Mouse (Mus musculus): Measurements from ENCODE around the gene Necab2. TPM values are rescaled to one million over a fixed set of nuclear protein-coding genes. Genes with fewer than 3 reads are reported as not detected.

Gene Necab2
- polyA plus RNA-seq, 1 experiment: not detected

- H3K4me3 ChIP-seq (ENCODE audit: insufficient read depth, low read length): no peak overlapping the region
- TF ChIP-seq POLR2A (IDR thresholded peaks at IDR 0.05; ENCODE audit: borderline replicate concordance, low read depth, low read length) (no peak), CTCF (IDR thresholded peaks at IDR 0.05; ENCODE audit: low read depth, low read length) (no peak)
- H3K27ac ChIP-seq (ENCODE audit: insufficient read depth, low read depth, low read length): no peak overlapping the region
- H3K4me1 ChIP-seq (ENCODE audit: control insufficient read depth, insufficient read depth, low read length): peaks cover 41% of the 10 kb centered on the region
Measured at GRCm38 (mm10) chr8:119442013-119442412, 4.5 kb upstream of the Necab2 start.

DNA sequence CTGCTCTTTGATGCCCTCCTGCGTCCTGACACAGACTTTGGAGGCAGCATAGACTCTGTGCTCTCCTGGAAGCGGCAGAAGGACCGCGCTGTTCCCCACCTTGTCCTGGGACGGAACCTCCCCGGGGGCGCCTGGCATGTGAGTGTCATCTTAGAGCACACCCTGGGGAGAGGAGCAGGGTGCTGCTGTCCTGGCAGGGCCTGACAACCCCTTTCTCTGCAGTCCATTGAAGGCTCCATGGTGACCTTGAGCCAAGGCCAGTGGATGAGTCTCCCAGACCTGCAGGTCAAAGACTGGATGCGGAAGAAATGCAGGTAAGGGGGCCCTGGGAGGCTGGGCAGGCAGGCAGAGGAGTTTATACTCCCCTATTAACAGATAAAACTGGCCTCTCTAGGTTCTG, 3.5 kb upstream of the Necab2 start:
- H3K4me1 ChIP-seq (ENCODE audit: control insufficient read depth, insufficient read depth, low read length): peaks cover 37% of the 10 kb centered on the region
- H3K27ac ChIP-seq (ENCODE audit: insufficient read depth, low read depth, low read length): no peak overlapping the region
- no peak overlapping the region for H3K4me3 ChIP-seq (ENCODE audit: insufficient read depth, low read length)
- TF ChIP-seq CTCF (IDR thresholded peaks at IDR 0.05; ENCODE audit: low read depth, low read length) (no peak), POLR2A (IDR thresholded peaks at IDR 0.05; ENCODE audit: borderline replicate concordance, low read depth, low read length) (no peak)

GRCm38 (mm10) chr8:119446990-119447780, 666 bp downstream of the Necab2 start:
- Histone ChIP-seq H3K27ac (ENCODE audit: insufficient read depth, low read depth, low read length) (no peak overlapping the region), H3K4me1 (ENCODE audit: control insufficient read depth, insufficient read depth, low read length) (peaks cover 5% of the 10 kb centered on the region), H3K4me3 (ENCODE audit: insufficient read depth, low read length) (no peak overlapping the region)
- no peak for TF ChIP-seq CTCF (IDR thresholded peaks at IDR 0.05; ENCODE audit: low read depth, low read length)
- TF ChIP-seq POLR2A (IDR thresholded peaks at IDR 0.05; ENCODE audit: borderline replicate concordance, low read depth, low read length): no peak

- Histone ChIP-seq H3K27ac (ENCODE audit: insufficient read depth, low read depth, low read length) (no peak overlapping the region), H3K4me3 (ENCODE audit: insufficient read depth, low read length) (no peak overlapping the region), H3K4me1 (ENCODE audit: control insufficient read depth, insufficient read depth, low read length) (no peaks in the 10 kb centered on the region)
- TF ChIP-seq POLR2A (IDR thresholded peaks at IDR 0.05; ENCODE audit: borderline replicate concordance, low read depth, low read length) (no peak), CTCF (IDR thresholded peaks at IDR 0.05; ENCODE audit: low read depth, low read length) (no peak)
Measured at GRCm38 (mm10) chr8:119447781-119448170, 1.3 kb downstream of the Necab2 start.

GRCm38 (mm10) chr8:119449627-119450026, 3.1 kb downstream of the Necab2 start:
- H3K4me3 ChIP-seq (ENCODE audit: insufficient read depth, low read length): no peak overlapping the region
- H3K4me1 ChIP-seq (ENCODE audit: control insufficient read depth, insufficient read depth, low read length): no peaks in the 10 kb centered on the region
- no peak overlapping the region for H3K27ac ChIP-seq (ENCODE audit: insufficient read depth, low read depth, low read length)
- TF ChIP-seq POLR2A (IDR thresholded peaks at IDR 0.05; ENCODE audit: borderline replicate concordance, low read depth, low read length) (no peak), CTCF (IDR thresholded peaks at IDR 0.05; ENCODE audit: low read depth, low read length) (no peak)

- H3K27ac ChIP-seq (ENCODE audit: insufficient read depth, low read depth, low read length): no peak overlapping the region
- TF ChIP-seq POLR2A (IDR thresholded peaks at IDR 0.05; ENCODE audit: borderline replicate concordance, low read depth, low read length): no peak
- TF ChIP-seq CTCF (IDR thresholded peaks at IDR 0.05; ENCODE audit: low read depth, low read length): no peak
- no peak overlapping the region for H3K4me3 ChIP-seq (ENCODE audit: insufficient read depth, low read length)
- no peaks in the 10 kb centered on the region for H3K4me1 ChIP-seq (ENCODE audit: control insufficient read depth, insufficient read depth, low read length)
Measured at GRCm38 (mm10) chr8:119451131-119451530, 4.6 kb downstream of the Necab2 start.

DNA sequence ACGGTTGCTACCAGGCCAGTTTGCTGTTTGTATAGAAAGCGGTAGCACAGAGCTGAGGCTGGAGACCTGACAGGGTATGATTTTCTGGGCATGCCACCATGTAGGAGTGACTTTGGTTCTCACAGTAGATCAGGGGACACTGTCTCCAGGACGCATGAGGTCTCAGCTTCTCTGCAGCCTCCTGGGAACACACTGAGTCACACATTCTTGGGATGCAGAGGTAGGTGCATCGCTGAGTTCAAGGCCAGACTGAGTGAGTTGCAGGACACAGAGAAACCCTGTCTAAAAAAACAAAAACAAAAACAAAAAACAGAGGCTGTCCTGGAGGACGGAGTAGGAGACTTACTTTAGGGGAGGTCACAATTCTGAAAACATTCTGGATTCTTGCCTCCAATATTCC, 6.4 kb downstream of the Necab2 start:
- Histone ChIP-seq H3K27ac (ENCODE audit: insufficient read depth, low read depth, low read length) (no peak overlapping the region), H3K4me1 (ENCODE audit: control insufficient read depth, insufficient read depth, low read length) (no peaks in the 10 kb centered on the region), H3K4me3 (ENCODE audit: insufficient read depth, low read length) (no peak overlapping the region)
- TF ChIP-seq CTCF (IDR thresholded peaks at IDR 0.05; ENCODE audit: low read depth, low read length) (no peak), POLR2A (IDR thresholded peaks at IDR 0.05; ENCODE audit: borderline replicate concordance, low read depth, low read length) (no peak)

- H3K4me1 ChIP-seq (ENCODE audit: control insufficient read depth, insufficient read depth, low read length): no peaks in the 10 kb centered on the region
- no peak for TF ChIP-seq POLR2A (IDR thresholded peaks at IDR 0.05; ENCODE audit: borderline replicate concordance, low read depth, low read length)
- TF ChIP-seq CTCF (IDR thresholded peaks at IDR 0.05; ENCODE audit: low read depth, low read length): no peak
- H3K4me3 ChIP-seq (ENCODE audit: insufficient read depth, low read length): no peak overlapping the region
- H3K27ac ChIP-seq (ENCODE audit: insufficient read depth, low read depth, low read length): no peak overlapping the region
Measured at GRCm38 (mm10) chr8:119456045-119456444, 9.5 kb downstream of the Necab2 start.

DNA sequence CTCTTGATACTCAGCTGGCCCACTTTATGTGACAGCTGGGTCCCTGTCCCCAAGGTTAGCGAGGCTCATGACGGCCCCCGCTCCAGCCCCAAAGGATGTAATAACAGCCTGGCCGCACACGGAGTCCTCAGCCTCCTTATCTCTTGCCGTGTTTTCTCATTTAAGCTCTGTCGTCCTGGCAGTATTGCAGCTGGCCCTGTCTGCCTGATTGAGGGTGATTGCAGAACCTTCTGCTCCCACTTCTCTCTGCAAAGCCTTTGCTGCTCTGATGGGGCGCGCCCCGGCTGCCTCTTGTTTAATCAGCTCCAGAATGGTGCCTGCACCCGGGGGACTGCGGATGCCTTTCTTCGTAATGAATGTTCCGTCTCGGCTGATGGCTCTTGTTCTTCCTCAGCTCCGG, 13.2 kb downstream of the Necab2 start:
- no peak overlapping the region for H3K4me3 ChIP-seq (ENCODE audit: insufficient read depth, low read length)
- no peak overlapping the region for H3K27ac ChIP-seq (ENCODE audit: insufficient read depth, low read depth, low read length)
- H3K4me1 ChIP-seq (ENCODE audit: control insufficient read depth, insufficient read depth, low read length): no peaks in the 10 kb centered on the region
- no peak for TF ChIP-seq POLR2A (IDR thresholded peaks at IDR 0.05; ENCODE audit: borderline replicate concordance, low read depth, low read length)
- TF ChIP-seq CTCF (IDR thresholded peaks at IDR 0.05; ENCODE audit: low read depth, low read length): no peak

GRCm38 (mm10) chr8:119461356-119461755, 14.8 kb downstream of the Necab2 start:
- TF ChIP-seq POLR2A (IDR thresholded peaks at IDR 0.05; ENCODE audit: borderline replicate concordance, low read depth, low read length): no peak
- no peak for TF ChIP-seq CTCF (IDR thresholded peaks at IDR 0.05; ENCODE audit: low read depth, low read length)
- no peaks in the 10 kb centered on the region for H3K4me1 ChIP-seq (ENCODE audit: control insufficient read depth, insufficient read depth, low read length)
- no peak overlapping the region for H3K4me3 ChIP-seq (ENCODE audit: insufficient read depth, low read length)
- no peak overlapping the region for H3K27ac ChIP-seq (ENCODE audit: insufficient read depth, low read depth, low read length)
